Comparison of ENCODE assay signal across 7 mouse cellular contexts in the genomic region with DNA sequence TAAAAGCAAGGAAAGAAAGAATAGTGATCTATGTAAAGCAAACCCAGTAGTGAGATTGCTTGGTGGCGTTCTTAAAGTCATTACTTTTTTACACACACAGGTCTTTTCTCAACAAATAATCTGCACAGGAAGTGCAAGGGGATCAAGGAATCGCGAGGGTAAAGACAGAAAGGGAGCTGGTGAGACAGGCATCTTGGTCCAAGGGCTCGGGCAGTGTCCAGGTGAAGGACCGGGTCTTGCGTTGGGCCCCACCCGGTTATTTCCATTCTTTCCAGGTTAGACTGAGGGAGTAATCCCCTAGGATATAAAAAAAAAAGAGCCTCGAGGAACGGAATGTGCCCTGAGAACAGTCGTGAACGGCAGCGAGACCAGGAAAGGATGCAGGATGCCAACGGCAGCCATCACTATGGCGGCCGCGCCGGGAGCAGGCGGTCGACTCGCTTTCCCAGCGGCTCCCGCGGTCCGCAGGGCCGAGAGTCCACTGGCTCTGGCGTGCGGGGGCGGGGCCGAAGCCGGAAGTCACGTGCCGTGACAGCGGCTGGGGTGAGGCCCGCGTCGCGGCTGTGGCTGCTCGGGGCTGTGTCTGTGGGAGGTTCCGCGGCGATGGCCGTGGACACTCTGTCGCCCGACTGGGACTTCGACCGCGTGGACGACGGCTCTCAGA. TPM values are rescaled to one million over a fixed set of nuclear protein-coding genes. Genes with fewer than 3 reads are reported as not detected.
DNase-seq lines count a peak whose midpoint lies in the region; ATAC-seq lines count a peak whose summit lies in the region.

Gene Washc4, plus strand, starts transcription at position 314 of the 664 bp plus-strand sequence.

- peak within 1 kb of the TSS; percentile 79 for H3K9ac ChIP-seq in intestine, embryonic 15.5 days

- peak; percentile 100 for ATAC-seq in intestine, embryonic 15.5 days

- H3K4me2 ChIP-seq in intestine, embryonic 15.5 days (replicated peaks) = peak within 1 kb of the TSS; percentile 62

- 0 out of 2 replicates have a peak, but pooled peaks cover 6% of the 10 kb centered on the region for H3K4me1 ChIP-seq in intestine, embryonic 15.5 days (replicated peaks)
- peaks cover 13% of the 10 kb centered on the region for H3K4me1 ChIP-seq in midbrain, embryonic 10.5 days

- no peaks in the 10 kb centered on the region for H3K9me3 ChIP-seq in intestine, embryonic 15.5 days
- H3K9me3 ChIP-seq in midbrain, embryonic 10.5 days (replicated peaks) = no peaks in the 10 kb centered on the region

- no peaks in the 10 kb centered on the region for H3K27me3 ChIP-seq in intestine, embryonic 15.5 days (replicated peaks)
- no peaks in the 10 kb centered on the region for H3K27me3 ChIP-seq in midbrain, embryonic 10.5 days (ENCODE audit: low read depth, poor library complexity, severe bottlenecking)

- H3K27ac ChIP-seq in intestine, embryonic 15.5 days = peak within 1 kb of the TSS; percentile 82
- H3K27ac ChIP-seq in midbrain, embryonic 10.5 days (replicated peaks) = peak within 1 kb of the TSS; percentile 93

- no peaks in the 10 kb centered on the region for H3K36me3 ChIP-seq in intestine, embryonic 15.5 days
- peaks cover 13% of the 10 kb centered on the region for H3K36me3 ChIP-seq in midbrain, embryonic 10.5 days

- 2% methylated on average over 47 of the region's 49 CpGs for WGBS in intestine, embryonic 15.5 days
- 2% methylated on average over 49 of the region's 49 CpGs for WGBS in midbrain, embryonic 10.5 days

- H3K4me3 ChIP-seq in intestine, embryonic 15.5 days (replicated peaks) = peak within 1 kb of the TSS; percentile 68
- peak within 1 kb of the TSS; percentile 92 for H3K4me3 ChIP-seq in midbrain, embryonic 10.5 days

- peak; percentile 96 to 98 for DNase-seq in adrenal gland, adult (ENCODE audit: inconsistent age in 2 of 2, low spot score in 1 of 2)
- peak; percentile 94 for DNase-seq in embryo, embryonic 10.5 days (ENCODE audit: low spot score)
- DNase-seq in gastrocnemius, postnatal 25 days = peak; percentile 96
- peak; percentile 95 to 96 for DNase-seq in left cerebral cortex, postnatal 25 days (ENCODE audit: low spot score in 2 of 2)
- DNase-seq in midbrain, embryonic 10.5 days (ENCODE audit: low spot score) = peak; percentile 93
- DNase-seq in right cerebral cortex, postnatal 4 days = peak; percentile 95

- intact Hi-C loops in left cerebral cortex, postnatal 25 days (cut with DNase I) = loop anchor here (1.0 to 10.0 kb wide), 2 partner anchors 183 to 639 kb away; partner anchors contain the start of gene D10Wsu102e

RNA-seq across cellular contexts. Expression of gene Washc4, which starts in this region (rescaled TPM):
- 10 to 100 TPM in 1 of 2 experiments, 1 to 10 TPM in 1; 8.4 to 11.2 TPM for total RNA-seq in gastrocnemius, postnatal 25 days (2021)
- 39.9 and 42.1 TPM in 2 replicates for polyA plus RNA-seq in intestine, embryonic 15.5 days (2015; fragmentation: Nextera tagmentation; extraction: Ambion mirVana)
- 10 to 100 TPM; 23.1 to 25.7 TPM for total RNA-seq in left cerebral cortex, postnatal 25 days (2021)
- polyA plus RNA-seq in midbrain, embryonic 10.5 days (2016; fragmentation: Nextera tagmentation; extraction: Ambion mirVana) = 38.5 and 40.6 TPM in 2 replicates

Comparison
In these comparisons a context has a peak if more than half of its experiments do, and no peak if none do; other contexts are left out.
1. Peak in every context shown above with its lines: DNase-seq, ATAC-seq, H3K4me3 ChIP-seq and H3K27ac ChIP-seq.